Mouse (Mus musculus): ENCODE results near the gene Pde1b.

- TF ChIP-seq CTCF (IDR thresholded peaks at IDR 0.05; ENCODE audit: borderline replicate concordance, insufficient read depth, low read depth, low read length) (no peak), POLR2A (IDR thresholded peaks at IDR 0.05; ENCODE audit: borderline replicate concordance, insufficient read depth, low read length) (no peak)
Measured at GRCm38 (mm10) chr15:103522458-103523099, 19.7 kb downstream of the Pde1b start.
